Mouse (Mus musculus) CH12.LX (cell line): ENCODE measurements around the gene Gapdh. TPM values are rescaled to one million over a fixed set of nuclear protein-coding genes. Genes with fewer than 3 reads are reported as not detected.

ENCODE experiments used
- DNase-seq: peaks from one replicate; pipeline ENCODE4 v3.0.0-alpha.2; 2013; ENCODE audit errors: extremely low read depth
- H3K27ac ChIP-seq: 2 replicates; pipeline ENCODE4 v1.5.1; 2012; ENCODE audit warnings: low read depth, mild to moderate bottlenecking, control low read depth, moderate library complexity; ENCODE audit not compliant: insufficient read depth
- H3K27me3 ChIP-seq: replicated peaks from 2 replicates; pipeline ENCODE3; 2012; ENCODE audit warnings: inconsistent platforms
- H3K36me3 ChIP-seq, 2 experiments: replicated peaks in 1 of 2; 2 replicates each; pipeline versions ENCODE3 to v1.6.1; 2012; ENCODE audit warnings: inconsistent platforms in 1 of 2, low read length in 1 of 2, mild to moderate bottlenecking in 1 of 2, mixed read lengths in 1 of 2, moderate library complexity in 1 of 2; ENCODE audit not compliant: control insufficient read depth in 1 of 2, insufficient read depth in 1 of 2
- H3K4me1 ChIP-seq, 2 experiments: 2 replicates each; pipeline ENCODE4 v1.6.1; 2012; ENCODE audit warnings: inconsistent platforms in 1 of 2, moderate library complexity in 1 of 2; ENCODE audit not compliant: insufficient read depth in 2 of 2, control insufficient read depth in 1 of 2
- H3K4me2 ChIP-seq: 2 replicates; pipeline ENCODE4 v1.6.1; 2012; ENCODE audit warnings: low read depth, mild to moderate bottlenecking, control low read depth; ENCODE audit not compliant: poor library complexity, insufficient read depth, severe bottlenecking
- H3K4me3 ChIP-seq, 3 experiments: fragments of 150-350 bp in 1 of 3; sonication (generic) in 1 of 3; replicated peaks in 1 of 3; 2 replicates each; pipeline versions ENCODE3 to v1.5.1; 2011 to 2012; ENCODE audit warnings: low read depth in 2 of 3, low read length in 2 of 3, mild to moderate bottlenecking in 2 of 3, moderate library complexity in 2 of 3, control low read depth in 1 of 3, improper control_type of control experiment in 1 of 3, inconsistent platforms in 1 of 3, mixed read lengths in 1 of 3; ENCODE audit not compliant: poor library complexity in 1 of 3
- H3K79me2 ChIP-seq: replicated peaks from 2 replicates; pipeline ENCODE4 v1.6.1; 2012; ENCODE audit warnings: mild to moderate bottlenecking, moderate library complexity; ENCODE audit not compliant: control insufficient read depth, poor library complexity, insufficient read depth, severe bottlenecking; ENCODE audit errors: extremely low read depth
- H3K9ac ChIP-seq: 2 replicates; pipeline ENCODE4 v1.6.1; 2012; ENCODE audit warnings: low read depth, mild to moderate bottlenecking, control low read depth, moderate library complexity; ENCODE audit not compliant: insufficient read depth
- H3K9me3 ChIP-seq: replicated peaks from 2 replicates; pipeline ENCODE3; 2012; ENCODE audit warnings: low read length, inconsistent platforms, mixed read lengths
- CHD2 ChIP-seq: IDR thresholded peaks from 2 replicates; pipeline ENCODE4 v1.6.1; 2011; ENCODE audit warnings: low read length, improper control_type of control experiment
- CTCF ChIP-seq, 2 experiments: IDR thresholded peaks in 1 of 2; conservative IDR thresholded peaks in 1 of 2; 2 replicates each; pipeline ENCODE4 v1.5.1; 2011 to 2012; ENCODE audit warnings: low read depth in 2 of 2, low read length in 2 of 2, improper control_type of control experiment in 1 of 2, inconsistent platforms in 1 of 2, mild to moderate bottlenecking in 1 of 2, moderate library complexity in 1 of 2
- ELF1 ChIP-seq: IDR thresholded peaks from 2 replicates; pipeline ENCODE4 v1.6.1; 2014; ENCODE audit warnings: low read depth, mild to moderate bottlenecking, inconsistent platforms, low read length, improper control_type of control experiment
- GABPA ChIP-seq: IDR thresholded peaks from 2 replicates; pipeline ENCODE4 v1.6.1; 2012; ENCODE audit warnings: low read depth, low read length, improper control_type of control experiment, inconsistent platforms; ENCODE audit not compliant: insufficient replicate concordance
- JUN ChIP-seq: IDR thresholded peaks from 2 replicates; pipeline ENCODE4 v1.6.1; 2011; ENCODE audit warnings: low read depth, mild to moderate bottlenecking, low read length, improper control_type of control experiment, moderate library complexity; ENCODE audit not compliant: insufficient read depth
- KAT2A ChIP-seq: IDR thresholded peaks from 2 replicates; pipeline ENCODE4 v1.6.1; 2012; ENCODE audit warnings: low read length, improper control_type of control experiment, inconsistent platforms; ENCODE audit not compliant: insufficient replicate concordance
- MAFK ChIP-seq: IDR thresholded peaks from 2 replicates; pipeline ENCODE4 v1.6.1; 2011; ENCODE audit warnings: low read length, improper control_type of control experiment; ENCODE audit not compliant: insufficient replicate concordance
- MAX ChIP-seq: IDR thresholded peaks from 2 replicates; pipeline ENCODE4 v1.6.1; 2011; ENCODE audit warnings: low read length, improper control_type of control experiment
- PAX5 ChIP-seq: IDR thresholded peaks from 2 replicates; pipeline ENCODE4 v1.6.1; 2012; ENCODE audit warnings: low read length, inconsistent platforms, mixed read lengths
- POLR2AphosphoS2 ChIP-seq: IDR thresholded peaks from 2 replicates; pipeline ENCODE4 v1.6.1; 2011; ENCODE audit warnings: low read depth, low read length, improper control_type of control experiment
- RAD21 ChIP-seq: IDR thresholded peaks from 2 replicates; pipeline ENCODE4 v1.6.1; 2011; ENCODE audit warnings: low read depth, mild to moderate bottlenecking, low read length, improper control_type of control experiment, moderate library complexity
- RCOR1 ChIP-seq: conservative IDR thresholded peaks from 2 replicates; pipeline ENCODE4 v1.6.1; 2012; ENCODE audit warnings: low read depth, mild to moderate bottlenecking, inconsistent platforms, low read length, improper control_type of control experiment
- SMC3 ChIP-seq: IDR thresholded peaks from 2 replicates; pipeline ENCODE4 v1.6.1; 2011; ENCODE audit warnings: low read depth, low read length, improper control_type of control experiment
- UBTF ChIP-seq: IDR thresholded peaks from 2 replicates; pipeline ENCODE4 v1.6.1; 2012; ENCODE audit warnings: low read depth, mild to moderate bottlenecking, inconsistent platforms, low read length, improper control_type of control experiment, moderate library complexity
- USF2 ChIP-seq: conservative IDR thresholded peaks from 2 replicates; pipeline ENCODE4 v1.6.1; 2011; ENCODE audit warnings: low read depth, low read length, improper control_type of control experiment
- ZKSCAN1 ChIP-seq: IDR thresholded peaks from 2 replicates; pipeline ENCODE4 v1.6.1; 2012; ENCODE audit warnings: low read depth, inconsistent platforms, low read length, improper control_type of control experiment, borderline replicate concordance
- ZMIZ1 ChIP-seq: IDR thresholded peaks from 2 replicates; pipeline ENCODE4 v1.6.1; 2012; ENCODE audit warnings: low read depth, mild to moderate bottlenecking, inconsistent platforms, low read length, improper control_type of control experiment
- dilution Hi-C: fragments of 300-500 bp; cut with MboI; formaldehyde crosslinking; loops from 2 replicates; pipeline ENCODE4 v1.14.3; 2020; ENCODE audit warnings: low sequenced_read_pairs; ENCODE audit not compliant: extremely low pct_unique_long_range_greater_than_20kb, extremely low pct_ligation_motif_present
- in situ Hi-C: fragments of 300-500 bp; cut with MboI; formaldehyde crosslinking; loops from 3 replicates; pipeline ENCODE4 v1.14.3; 2019; ENCODE audit warnings: low sequenced_read_pairs, low pct_ligation_motif_present, low pct_unique_long_range_greater_than_20kb, mixed read lengths
- polyA plus RNA-seq: library from polyadenylated mRNA; unstranded; fragments of >175 nt; gene quantifications from 2 replicates; pipeline ENCODE4 v1.2.1, GENCODE M21; 2012; ENCODE audit warnings: low read depth; ENCODE audit not compliant: insufficient read length
- total RNA-seq, 2 experiments: library from RNA; depleted of rRNA; stranded (reverse); fragments of 300-350 nt in 1 of 2; fragments of >200 nt in 1 of 2; gene quantifications; 2 replicates each; pipeline ENCODE4 v1.2.3; 2012 to 2014

Gapdh gene
- total and polyA plus RNA-seq, 3 experiments, result 2,268 to 2,925 (median 2,654) TPM

DNA sequence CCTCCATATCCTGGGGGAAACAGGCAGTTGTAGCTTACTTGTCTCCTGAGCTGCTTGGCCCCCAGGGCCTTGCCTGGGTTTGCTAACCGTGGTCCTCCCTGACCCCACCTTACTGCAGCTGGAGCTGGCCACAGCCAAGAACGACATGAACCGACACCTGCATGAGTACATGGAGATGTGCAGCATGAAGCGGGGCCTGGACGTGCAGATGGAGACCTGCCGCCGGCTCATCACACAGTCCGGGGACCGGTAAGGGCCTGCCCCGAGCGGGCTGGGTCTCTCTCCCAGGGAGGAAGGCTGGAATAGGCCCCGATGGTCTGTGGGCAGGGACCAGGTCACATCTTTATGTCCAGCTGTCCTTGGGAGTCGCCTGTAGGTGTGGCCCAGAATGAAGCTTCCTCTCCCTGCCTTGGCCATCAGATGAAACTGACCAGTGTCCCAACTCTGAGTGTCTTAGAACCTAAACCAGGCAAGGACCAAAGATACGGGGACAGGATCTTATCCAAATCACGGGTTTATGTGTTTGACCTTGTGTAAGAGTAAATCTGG is 7.2 kb downstream of the Gapdh start:
- no peak for DNase-seq
- dilution Hi-C loops, result no loop called here
- Histone ChIP-seq H3K9me3 (no peaks in the 10 kb centered on the region), H3K36me3 (peaks cover 73 to 86% of the 10 kb centered on the region in 2 experiments), H3K9ac (no peak overlapping the region), H3K4me2 (no peak overlapping the region), H3K27ac (no peak overlapping the region), H3K4me3 (no peak overlapping the region), H3K27me3 (no peaks in the 10 kb centered on the region), H3K4me1 (peaks cover 3 to 18% of the 10 kb centered on the region in 2 experiments; a peak in 2 of 4 replicates), H3K79me2 (peaks cover 8% of the 10 kb centered on the region)
- in situ Hi-C loops, result loop anchor here (5.0 kb wide), 1 partner anchor 113 kb away; no protein-coding TSS in a partner anchor
- TF ChIP-seq SMC3, result no peak
- peak; percentile 52; the same call in 1 of the 2 replicates for TF ChIP-seq ZMIZ1

DNA sequence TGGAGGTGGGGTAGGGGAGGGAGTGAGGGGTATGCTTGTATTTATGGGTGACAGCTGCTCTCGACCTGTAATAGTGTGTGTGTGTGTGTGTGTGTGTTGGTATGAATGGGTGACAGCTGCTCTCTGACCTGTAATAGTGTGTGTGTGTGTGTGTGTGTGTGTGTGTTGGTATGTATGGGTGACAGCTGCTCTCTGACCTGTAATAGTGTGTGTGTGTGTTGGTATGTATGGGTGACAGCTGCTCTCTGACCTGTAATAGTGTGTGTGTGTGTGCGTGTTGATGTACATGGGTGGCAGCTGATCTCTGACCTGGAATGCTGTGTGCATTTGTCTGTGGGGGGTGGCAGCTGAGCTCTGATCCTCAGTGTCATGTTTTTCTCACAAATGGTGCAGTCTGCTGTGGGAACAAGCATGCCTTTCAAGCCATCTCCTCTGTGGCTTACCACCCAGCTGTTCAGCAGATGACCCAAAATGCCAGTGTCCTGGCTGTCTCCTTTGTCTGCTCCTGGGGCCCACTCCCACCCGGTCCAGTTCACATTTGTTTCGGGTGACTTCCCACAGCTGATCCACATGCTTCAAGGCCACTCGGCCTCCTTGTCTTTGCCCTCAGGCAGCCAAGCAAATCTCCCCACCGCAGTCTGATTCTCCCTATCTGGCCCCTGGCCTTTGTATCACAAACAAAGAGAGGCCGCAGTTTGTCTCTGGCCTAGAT is 9.2 kb downstream of the Gapdh start:
- no peak overlapping the region for H3K4me2 ChIP-seq
- H3K36me3 ChIP-seq, result peaks cover 76 to 91% of the 10 kb centered on the region in 2 experiments
- no peak for DNase-seq
- H3K79me2 ChIP-seq, result no peaks in the 10 kb centered on the region
- in situ Hi-C loops, result loop anchor here (5.0 kb wide), 1 partner anchor 115 kb away; no protein-coding TSS in a partner anchor
- H3K9me3 ChIP-seq, result no peaks in the 10 kb centered on the region
- H3K27ac ChIP-seq, result no peak overlapping the region
- H3K9ac ChIP-seq, result no peak overlapping the region
- TF ChIP-seq USF2 (no peak), MAX (no peak), PAX5 (no peak), POLR2AphosphoS2 (peak; percentile 40; the same call in 1 of the 2 replicates), SMC3 (no peak)
- dilution Hi-C loops, result no loop called here
- H3K27me3 ChIP-seq, result no peaks in the 10 kb centered on the region
- H3K4me3 ChIP-seq, result no peak overlapping the region
- peaks cover 0 to 11% of the 10 kb centered on the region in 2 experiments; a peak in 2 of 4 replicates for H3K4me1 ChIP-seq

DNA sequence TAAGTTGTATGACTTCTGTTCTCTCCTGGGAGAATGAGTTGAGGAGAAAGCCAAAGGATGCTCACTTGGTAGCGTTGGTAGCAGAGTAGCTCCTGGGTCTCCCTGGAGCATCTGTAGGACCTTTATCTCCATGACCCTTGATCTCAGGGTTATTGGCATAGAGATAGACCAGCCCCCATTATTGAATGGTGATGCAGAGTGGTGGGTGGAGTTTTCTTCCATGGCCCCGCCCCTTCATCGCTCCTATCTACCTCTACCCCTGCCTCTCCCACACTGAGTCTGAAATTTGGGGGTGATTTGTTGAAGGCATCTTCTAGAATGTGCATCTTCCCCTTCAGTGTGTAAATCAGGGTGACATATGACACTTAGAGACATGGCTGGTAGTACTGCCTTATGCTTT is 9.8 kb downstream of the Gapdh start:
- Histone ChIP-seq H3K9me3 (no peaks in the 10 kb centered on the region), H3K4me2 (no peak overlapping the region), H3K4me3 (no peak overlapping the region), H3K9ac (no peak overlapping the region), H3K27me3 (no peaks in the 10 kb centered on the region), H3K4me1 (peaks cover 0 to 9% of the 10 kb centered on the region in 2 experiments; a peak in 2 of 4 replicates), H3K36me3 (peaks cover 76 to 92% of the 10 kb centered on the region in 2 experiments), H3K27ac (no peak overlapping the region), H3K79me2 (no peaks in the 10 kb centered on the region)
- dilution Hi-C loops, result no loop called here
- in situ Hi-C loops, result loop anchor here (5.0 kb wide), 1 partner anchor 116 kb away; no protein-coding TSS in a partner anchor
- no peak for DNase-seq
- TF ChIP-seq MAFK (no peak), GABPA (no peak), JUN (no peak), UBTF (no peak), MAX (no peak), ZKSCAN1 (no peak), ELF1 (no peak), RAD21 (no peak), RCOR1 (no peak), KAT2A (no peak), CTCF (conservative IDR thresholded peaks at IDR 0.05 in 1 of 2, IDR thresholded peaks at IDR 0.05 in 1 of 2; ENCODE audit: low read depth in 2 of 2, low read length in 2 of 2) (no peak), CHD2 (no peak)
